Comparison of ENCODE assay signal across 10 mouse cellular contexts in the genomic region with DNA sequence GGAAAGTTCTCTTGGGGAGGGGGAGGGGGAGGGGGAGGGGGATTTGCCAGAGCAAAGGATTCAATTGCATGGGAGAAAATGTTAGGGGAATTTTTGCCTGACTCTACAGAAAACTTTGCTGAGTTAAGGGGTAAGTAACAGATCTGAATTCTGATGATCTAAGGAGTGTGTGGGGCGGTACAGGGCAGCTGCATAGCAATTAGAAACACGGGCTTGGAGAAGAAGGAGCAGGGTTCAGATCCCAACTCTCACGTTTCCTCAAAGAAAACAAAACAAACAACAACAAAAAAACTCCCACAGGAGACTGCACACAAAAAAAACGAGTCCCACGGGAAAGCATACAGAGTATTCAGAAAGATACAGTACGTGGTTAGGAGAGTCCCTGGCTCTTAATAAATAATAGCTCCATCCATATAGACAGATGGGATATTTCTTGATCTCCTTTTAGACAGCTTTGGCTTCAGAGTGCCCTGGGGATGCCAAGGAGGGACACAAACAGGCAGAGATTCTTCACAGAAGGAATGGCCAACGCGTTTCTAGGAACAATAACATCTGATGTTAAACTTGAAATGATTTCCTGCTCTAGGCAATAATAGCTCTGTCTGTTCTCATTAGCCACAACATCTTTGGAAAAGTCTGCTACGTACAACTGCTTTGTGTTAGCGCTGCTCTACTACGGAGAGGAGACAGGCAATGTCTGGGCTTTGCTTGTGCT. TPM values are rescaled to one million over a fixed set of nuclear protein-coding genes. Genes with fewer than 3 reads are reported as not detected.
DNase-seq lines count a peak whose midpoint lies in the region; ATAC-seq and TF ChIP-seq lines count a peak whose summit lies in the region.
"Had no signal": no experiment of that assay in that cellular context is flagged by ENCODE, and none has a peak within 500 bp of the region (broad histone marks: within the 10 kb centered on the region; RNA-seq: fewer than 3 reads in every experiment).

No protein-coding gene starts in this region.

- peak; percentile 37 to 42 for DNase-seq in cerebellum, postnatal 14 days
- no peak for DNase-seq in cerebellum, adult 11 months
- DNase-seq in lung, embryonic 14.5 days: peak; percentile 27
- no peak for DNase-seq in lung, postnatal 14 days
- DNase-seq in gastrocnemius, postnatal 10 days: no peak
- DNase-seq in left cerebral cortex, adult 11 months (ENCODE audit: low spot score): no peak
- DNase-seq: thymus, postnatal 25 days had no signal

- no peaks in the 10 kb centered on the region for H3K36me3 ChIP-seq in lung, embryonic 14.5 days (ENCODE audit: insufficient read depth)
- no peaks in the 10 kb centered on the region for H3K36me3 ChIP-seq in hindbrain, embryonic 13.5 days
- no peaks in the 10 kb centered on the region for H3K36me3 ChIP-seq in neural tube, embryonic 13.5 days
- H3K36me3 ChIP-seq: limb, embryonic 10.5 days had no signal

- no peaks in the 10 kb centered on the region for H3K27me3 ChIP-seq in lung, embryonic 14.5 days (ENCODE audit: insufficient read depth, low read length)
- peaks cover 11% of the 10 kb centered on the region for H3K27me3 ChIP-seq in hindbrain, embryonic 13.5 days
- H3K27me3 ChIP-seq in neural tube, embryonic 13.5 days: peaks cover 12% of the 10 kb centered on the region; the same call in 1 of the 2 replicates

- peak; percentile 36; the same call in 1 of the 2 replicates for ATAC-seq in lung, embryonic 14.5 days (ENCODE audit: insufficient read depth)
- ATAC-seq in hindbrain, embryonic 13.5 days (ENCODE audit: low FRiP score): no peak
- ATAC-seq in neural tube, embryonic 13.5 days (ENCODE audit: low read depth): peak; percentile 28

- H3K4me2 ChIP-seq in lung, embryonic 14.5 days: no peak overlapping the region
- H3K4me2 ChIP-seq in hindbrain, embryonic 13.5 days: no peak overlapping the region
- H3K4me2 ChIP-seq in neural tube, embryonic 13.5 days: 0 out of 2 replicates have a peak overlapping the region, but pooled peaks have one; percentile 11

- no peak overlapping the region for H3K9ac ChIP-seq in lung, embryonic 14.5 days
- no peak overlapping the region for H3K9ac ChIP-seq in hindbrain, embryonic 13.5 days
- H3K9ac ChIP-seq in neural tube, embryonic 13.5 days: no peak overlapping the region

- H3K4me1 ChIP-seq in lung, embryonic 14.5 days (ENCODE audit: insufficient read depth): peaks cover 5% of the 10 kb centered on the region; the same call in 1 of the 2 replicates
- H3K4me1 ChIP-seq in hindbrain, embryonic 13.5 days (replicated peaks): peaks cover 45% of the 10 kb centered on the region
- H3K4me1 ChIP-seq in neural tube, embryonic 13.5 days (replicated peaks): peaks cover 41% of the 10 kb centered on the region

- WGBS in lung, embryonic 14.5 days: 28% methylated on average over 11 of the region's 11 CpGs
- WGBS in hindbrain, embryonic 13.5 days: 22% methylated on average over 11 of the region's 11 CpGs
- 25% methylated on average over 11 of the region's 11 CpGs for WGBS in neural tube, embryonic 13.5 days

- TF ChIP-seq CTCF in lung, embryonic 14.5 days (IDR thresholded peaks at IDR 0.05; ENCODE audit: low read depth): no peak

- no peak overlapping the region for H3K27ac ChIP-seq in lung, embryonic 14.5 days (ENCODE audit: low read depth)
- peak overlapping the region; percentile 40 for H3K27ac ChIP-seq in hindbrain, embryonic 13.5 days
- H3K27ac ChIP-seq in neural tube, embryonic 13.5 days (replicated peaks): no peak overlapping the region

- H3K9me3 ChIP-seq in lung, embryonic 14.5 days (ENCODE audit: low read depth, low read length): no peaks in the 10 kb centered on the region
- H3K9me3 ChIP-seq in hindbrain, embryonic 13.5 days: no peaks in the 10 kb centered on the region
- no peaks in the 10 kb centered on the region for H3K9me3 ChIP-seq in neural tube, embryonic 13.5 days
- H3K9me3 ChIP-seq: limb, embryonic 10.5 days had no signal

- no peak overlapping the region for H3K4me3 ChIP-seq in lung, embryonic 14.5 days (ENCODE audit: low read depth, low read length)
- no peak overlapping the region for H3K4me3 ChIP-seq in hindbrain, embryonic 13.5 days
- no peak overlapping the region for H3K4me3 ChIP-seq in neural tube, embryonic 13.5 days
- H3K4me3 ChIP-seq: limb, embryonic 10.5 days had no signal

RNA-seq across cellular contexts. Expression of a gene that starts 29.4 kb away (rescaled TPM):
- polyA plus RNA-seq in lung, embryonic 14.5 days (2014; fragmentation: Nextera tagmentation; extraction: Ambion mirVana): 83.5 and 88.0 TPM in 2 replicates
- 81.2 and 83.0 TPM in 2 replicates for polyA plus RNA-seq in hindbrain, embryonic 13.5 days (2015; fragmentation: Nextera tagmentation; extraction: Ambion mirVana)
- 79.6 and 90.6 TPM in 2 replicates for polyA plus RNA-seq in neural tube, embryonic 13.5 days (2015; fragmentation: Nextera tagmentation; extraction: Ambion mirVana)
- 10 to 100 TPM; 56.2 to 59.8 TPM for total RNA-seq in gastrocnemius, postnatal 10 days (2021)

Comparison
In these comparisons a context has a peak if more than half of its experiments do, and no peak if none do; other contexts are left out.
1. DNase-seq: peak in cerebellum, postnatal 14 days (2 of 2) and lung, embryonic 14.5 days (single experiment); none in cerebellum, adult 11 months (single experiment), lung, postnatal 14 days (single experiment), gastrocnemius, postnatal 10 days (single experiment) and left cerebral cortex, adult 11 months (single experiment).